Mouse (Mus musculus) urinary bladder, postnatal 4 days (tissue): ENCODE measurements around the gene Nek5.
"Not testable (repeated sequence)": the region's sequence is repeated elsewhere in the genome, so short reads cannot be mapped to it uniquely, and the experiment has no call there.

ENCODE experiments used
- DNase-seq, 2 experiments: peaks; one replicate each; pipeline ENCODE4 v3.0.0; 2021 to 2022; ENCODE audit warnings: low spot score in 2 of 2

The Nek5 gene

DNA sequence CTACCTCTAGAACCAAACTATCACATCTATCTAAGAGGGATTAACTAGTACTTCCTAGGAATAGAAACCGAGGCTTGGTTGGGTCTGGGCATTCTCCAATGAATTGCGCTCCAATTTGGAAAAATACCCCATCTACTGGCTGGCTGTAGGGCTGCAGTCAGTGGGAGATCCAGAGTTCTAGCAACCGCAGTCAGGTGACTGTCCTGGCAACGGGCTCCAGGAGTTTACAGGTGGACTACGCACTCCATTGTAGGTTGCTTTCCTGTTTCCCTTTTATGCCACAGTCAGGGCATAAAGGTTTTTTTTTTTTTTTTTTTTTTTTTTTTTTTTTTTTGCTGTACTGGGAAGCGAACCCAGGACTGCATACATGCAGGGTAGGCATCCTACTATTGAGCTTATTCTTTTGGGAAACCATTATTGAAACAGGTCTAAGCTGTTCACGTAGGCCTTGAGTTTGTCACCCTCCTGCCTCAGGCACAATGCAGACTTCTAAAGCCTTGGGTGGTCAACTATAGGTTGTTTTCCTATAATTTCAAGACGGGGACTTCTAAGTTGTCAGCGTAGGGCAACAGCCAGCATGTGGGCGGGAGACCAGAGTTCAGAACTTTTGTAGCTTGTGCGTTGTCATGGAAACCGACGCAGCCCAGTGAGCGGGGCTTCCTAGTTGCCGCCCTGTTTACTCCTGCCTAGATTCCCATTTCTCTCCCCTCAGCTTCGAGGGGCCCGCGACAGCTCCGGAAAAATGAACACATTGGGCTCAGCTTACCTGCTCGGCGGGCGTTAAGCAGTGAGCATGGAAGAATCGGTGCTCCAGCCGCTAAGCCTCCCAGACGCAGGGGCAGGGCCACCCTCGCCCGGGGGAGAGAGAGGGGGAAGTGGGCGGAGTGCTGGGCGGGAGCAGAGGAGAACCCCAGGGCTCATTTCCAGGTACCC is at the start of gene Nek5:
TSS of gene Nek5 (minus strand) at position 834 of the 933 bp plus-strand sequence.
- no peak for DNase-seq

DNA sequence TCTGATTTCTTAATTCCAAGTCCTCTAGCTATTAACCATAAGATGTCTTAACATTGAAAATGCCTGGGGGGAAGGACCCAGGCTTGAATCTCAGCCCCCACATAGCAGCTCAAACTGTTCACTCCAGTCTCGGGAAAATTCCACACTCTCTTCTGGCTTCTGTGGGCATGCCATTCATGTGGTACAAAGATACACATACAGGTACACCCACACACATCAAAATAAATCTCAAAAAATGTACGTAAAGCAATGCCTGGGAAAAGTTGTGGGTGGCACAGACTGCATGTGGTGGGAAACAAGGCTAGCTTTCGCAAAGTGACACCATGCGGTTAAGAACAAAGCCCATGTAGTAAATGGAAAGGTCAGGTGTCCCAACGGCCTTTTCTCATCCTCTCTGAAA is 44.3 kb upstream of the Nek5 start:
- peak in 1 of 2 experiments; percentile 16 for DNase-seq

DNA sequence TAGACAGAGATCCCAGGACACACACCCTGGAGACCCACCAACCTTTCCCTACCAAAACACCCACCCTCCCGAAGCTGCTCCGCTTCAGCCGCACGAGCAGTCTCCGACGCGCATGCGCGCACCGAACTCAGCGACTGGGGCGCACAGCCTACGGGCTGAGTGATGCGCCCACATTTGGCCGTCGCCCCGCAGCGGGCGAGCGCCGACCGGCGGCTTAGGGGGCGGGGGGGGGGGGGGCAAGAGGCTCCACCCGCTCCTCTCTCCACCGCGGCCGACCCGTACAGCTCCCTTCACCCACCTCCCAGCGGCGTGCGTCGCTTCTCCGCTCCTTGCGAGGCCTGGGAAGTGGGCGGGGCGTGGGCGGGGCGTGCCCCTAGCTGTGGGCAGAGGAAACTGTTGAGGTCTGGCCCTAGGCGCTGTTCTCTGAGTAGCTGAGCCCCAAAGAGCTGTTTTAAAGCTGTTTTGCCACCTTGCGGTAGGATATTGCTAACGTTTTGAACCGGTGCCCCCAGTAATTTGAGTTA is 41.3 kb upstream of the Nek5 start, which contains the start of gene Nek3:
TSS of gene Nek3 (minus strand) at position 356 of the 524 bp plus-strand sequence.
- DNase-seq: peak; percentile 79 to 86

DNA sequence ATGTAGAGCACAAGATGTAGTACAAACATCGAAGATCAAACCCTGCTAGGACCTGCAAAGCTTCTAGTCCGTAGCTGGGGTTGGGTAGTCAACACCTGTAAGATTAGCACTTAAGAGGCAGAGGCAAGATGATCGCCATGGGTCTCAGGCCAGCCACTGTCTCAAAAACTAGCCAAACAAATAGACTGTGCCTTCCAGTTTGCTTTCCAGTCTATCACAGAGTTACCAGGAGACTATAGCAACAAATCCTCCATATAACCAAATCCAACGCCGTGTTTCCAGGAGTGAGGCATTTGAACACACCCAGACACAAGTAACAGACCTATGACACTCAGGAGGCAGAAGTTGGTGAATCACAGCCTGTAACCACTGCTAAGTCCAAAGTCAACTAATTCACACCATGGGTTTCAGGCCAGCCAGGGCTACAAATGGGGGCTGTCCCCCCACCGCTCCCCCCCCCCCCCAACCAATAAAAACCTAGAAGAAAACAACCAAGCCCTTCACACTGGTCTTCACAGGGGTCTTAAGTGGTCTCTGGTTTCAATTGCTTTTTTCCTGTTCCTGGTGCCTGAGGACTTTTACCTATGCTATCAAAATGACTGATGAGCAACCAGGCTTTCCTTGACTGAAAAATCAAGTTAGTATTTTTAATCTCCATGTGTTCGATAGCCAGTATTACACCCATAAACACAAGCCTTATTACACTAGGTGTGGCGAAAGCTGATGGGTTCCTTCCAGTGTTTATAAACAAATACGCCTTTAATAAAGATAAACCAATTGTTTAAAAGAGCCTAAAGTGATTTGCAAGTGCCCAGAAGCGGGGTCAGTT is 40.6 kb upstream of the Nek5 start:
- DNase-seq: no peak

DNA sequence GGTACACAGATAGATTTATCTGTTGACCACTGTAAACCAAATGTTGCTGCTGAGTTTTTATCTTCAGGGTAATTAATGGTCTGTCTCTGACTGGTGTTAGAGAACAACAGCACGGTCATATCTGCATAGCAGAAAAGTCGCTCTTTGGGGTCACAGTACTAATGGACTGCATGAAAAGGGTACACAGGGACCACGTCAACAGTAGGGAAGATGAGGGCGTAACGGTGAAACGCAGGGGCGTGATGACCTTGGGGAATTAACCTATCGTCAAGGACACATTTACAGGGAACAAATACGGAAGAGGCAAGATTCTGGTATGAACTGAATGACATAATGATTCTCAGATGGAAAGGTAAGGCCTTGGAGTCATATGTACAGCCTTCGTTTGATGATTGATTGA is 39.6 kb upstream of the Nek5 start:
- DNase-seq: peak in 1 of 2 experiments; percentile 33

DNA sequence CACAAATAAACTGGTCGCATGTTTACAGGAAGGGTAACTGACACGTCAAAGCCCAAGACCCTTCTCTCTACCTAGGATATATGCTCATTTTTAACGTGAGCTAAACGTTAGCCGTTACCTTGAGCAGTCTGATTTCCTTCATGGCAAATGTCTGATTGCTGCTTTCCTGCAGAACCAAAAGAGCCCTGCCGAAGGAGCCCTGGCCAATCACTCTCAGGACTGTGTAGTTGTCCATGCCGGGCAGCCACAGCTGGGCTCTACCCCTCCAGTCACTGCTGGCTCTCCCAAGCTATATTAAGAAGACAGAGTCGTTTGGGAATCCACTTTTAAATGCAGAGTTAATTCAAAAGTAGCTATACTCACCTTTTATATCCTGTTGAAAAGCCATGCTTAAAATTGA is 37.4 kb upstream of the Nek5 start:
- peak in 1 of 2 experiments; percentile 16 for DNase-seq

DNA sequence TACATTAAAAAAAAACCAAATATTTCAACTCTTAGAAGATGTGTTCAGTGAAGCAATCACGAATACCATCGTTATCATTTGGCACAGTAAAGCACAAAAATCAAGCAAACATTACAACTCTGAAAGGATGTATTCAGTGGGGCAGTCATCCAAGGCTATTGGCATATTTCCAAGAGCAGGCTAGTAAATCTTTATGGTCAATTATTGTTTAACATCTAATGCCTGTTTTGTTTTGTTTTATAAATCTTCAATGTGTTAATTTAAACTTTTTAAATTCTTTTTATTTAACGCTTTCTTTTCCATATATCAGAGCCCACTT is 25.5 kb upstream of the Nek5 start:
- peak in 1 of 2 experiments; percentile 54 for DNase-seq

DNA sequence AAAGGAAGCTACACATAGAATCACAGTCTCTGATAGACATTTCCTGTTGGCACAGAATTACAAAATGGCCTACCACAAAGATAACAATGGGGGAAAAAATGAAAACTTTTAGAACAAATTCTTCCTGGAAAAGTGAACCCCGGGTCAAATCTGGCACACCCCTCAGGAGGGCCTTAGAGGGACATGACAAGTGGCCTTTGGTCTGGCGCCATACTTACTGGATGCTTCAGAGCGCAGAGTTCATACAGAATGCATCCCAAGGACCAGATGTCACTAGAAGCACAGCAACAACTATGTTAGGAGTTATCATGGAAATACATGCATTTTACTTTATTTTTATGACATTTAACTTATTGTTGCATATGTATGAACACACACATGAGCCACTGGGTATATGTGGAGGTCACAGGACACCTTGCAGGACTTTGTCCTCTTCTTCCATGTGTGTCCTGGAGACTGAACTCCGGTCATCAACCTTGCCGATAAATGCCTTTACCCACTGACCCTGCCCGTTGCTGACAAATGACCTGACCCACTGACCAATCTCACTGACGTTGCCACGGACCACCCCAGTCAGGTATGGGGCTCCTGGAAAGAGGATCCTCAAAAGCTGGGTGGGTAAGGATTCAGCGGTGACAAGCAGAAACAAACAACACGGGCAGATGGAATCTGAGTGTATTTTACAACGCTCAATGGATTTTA is 24.9 kb upstream of the Nek5 start:
- DNase-seq: peak in 1 of 2 experiments; percentile 32

DNA sequence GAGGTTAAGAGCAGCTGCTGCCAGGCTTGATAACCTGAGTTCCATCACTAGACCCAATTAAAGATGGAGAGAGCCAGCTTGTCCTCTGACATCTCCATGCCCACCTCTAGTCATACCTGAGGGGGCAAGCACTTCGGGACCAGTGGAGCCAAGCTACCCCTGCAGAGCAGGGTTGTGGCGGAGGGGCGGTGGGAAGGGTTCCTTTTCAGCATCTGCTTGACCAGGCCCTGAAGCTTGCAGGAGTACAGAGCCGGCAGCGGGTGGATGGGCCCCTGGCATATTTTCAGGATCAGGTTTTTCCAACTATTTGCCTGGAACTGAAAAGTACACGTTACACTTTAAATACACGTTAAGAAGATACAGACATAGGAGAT is 23.5 kb upstream of the Nek5 start:
- DNase-seq: peak in 1 of 2 experiments; percentile 47

DNA sequence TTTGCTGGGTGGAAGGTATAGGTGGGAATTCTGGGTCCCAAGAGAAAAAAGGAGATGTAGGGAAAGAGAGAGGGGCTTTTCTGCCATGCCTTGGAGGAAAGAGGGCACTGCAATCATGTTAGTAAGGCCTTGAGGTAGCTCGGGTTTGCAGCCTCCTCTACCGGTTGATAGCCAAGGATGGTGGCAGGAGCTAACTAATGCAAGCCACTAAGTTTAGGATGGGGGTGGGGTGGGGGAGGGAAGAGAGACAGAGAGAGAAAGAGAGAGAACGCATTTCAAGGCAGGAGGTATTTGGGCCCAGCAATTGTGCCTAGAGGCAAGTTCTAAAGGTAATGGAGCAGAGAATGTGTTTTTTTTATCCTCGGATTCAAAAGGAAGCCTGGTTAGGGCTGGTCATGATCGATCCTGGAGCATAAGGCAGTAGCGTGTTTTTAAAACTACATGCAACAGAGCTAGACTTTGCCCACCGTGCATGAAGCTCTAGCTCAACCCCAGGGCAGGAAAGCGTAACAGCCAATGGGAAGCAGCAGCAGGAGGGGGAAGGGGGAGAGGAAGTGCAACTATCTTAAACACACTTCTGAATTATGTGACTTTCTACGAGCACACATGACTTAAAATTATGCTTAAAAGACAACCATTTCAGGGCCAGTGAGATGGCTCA is 23.0 kb upstream of the Nek5 start:
- DNase-seq: peak in 1 of 2 experiments; percentile 35

DNA sequence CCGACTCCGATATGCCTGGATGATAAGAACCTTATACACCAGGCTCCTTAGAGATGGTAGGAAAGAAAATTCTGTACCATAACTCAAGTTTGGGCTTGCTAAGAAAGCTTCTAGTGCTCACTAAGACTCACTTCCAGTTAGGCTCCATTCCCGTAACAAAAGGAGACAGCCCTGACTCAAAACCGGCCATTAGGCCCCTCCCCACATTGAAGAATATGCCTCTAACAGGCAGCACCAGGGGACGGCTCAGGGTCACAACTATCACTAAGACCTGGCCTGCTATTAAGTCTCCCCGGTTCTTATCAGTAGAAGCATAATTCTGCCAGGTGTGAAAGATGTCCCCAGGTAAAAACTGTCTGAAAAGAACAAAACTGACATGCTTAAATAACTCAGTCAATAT is 21.0 kb upstream of the Nek5 start:
- DNase-seq: peak in 1 of 2 experiments; percentile 36

DNA sequence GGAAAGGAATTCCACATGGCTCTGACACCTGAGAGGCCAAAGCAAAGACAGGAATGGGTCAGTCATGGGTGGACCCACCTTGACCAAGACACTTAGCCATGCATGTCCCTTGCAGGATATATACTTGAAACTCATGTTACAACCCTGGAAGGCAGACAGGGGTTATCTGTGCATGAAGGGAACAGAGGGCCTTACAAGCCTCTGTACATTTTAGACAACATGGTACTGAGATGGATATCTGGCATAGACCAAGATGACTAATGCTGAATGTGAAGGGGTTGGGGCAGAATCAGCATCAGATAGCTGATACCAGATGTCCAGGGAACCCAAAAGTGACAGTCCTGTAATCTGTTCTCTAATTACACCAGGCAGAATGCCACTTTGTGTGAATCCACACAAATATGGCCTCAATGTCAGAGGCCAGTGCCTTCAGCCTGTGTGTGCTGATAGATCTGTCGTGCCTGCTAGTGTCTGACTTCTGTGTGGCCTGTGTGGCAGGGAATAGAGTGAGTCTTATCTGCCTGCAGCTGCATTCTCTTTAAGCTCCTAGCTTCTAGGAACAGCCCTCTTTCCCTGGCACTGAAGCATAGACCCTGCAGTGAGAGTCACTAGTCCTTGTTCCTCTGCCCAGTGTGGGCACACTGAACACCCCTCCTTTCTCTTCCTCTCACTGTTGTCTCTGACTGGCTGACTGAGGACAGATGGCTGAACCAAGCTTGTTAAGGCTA is 19.1 kb upstream of the Nek5 start:
- peak in 1 of 2 experiments; percentile 20 for DNase-seq

DNA sequence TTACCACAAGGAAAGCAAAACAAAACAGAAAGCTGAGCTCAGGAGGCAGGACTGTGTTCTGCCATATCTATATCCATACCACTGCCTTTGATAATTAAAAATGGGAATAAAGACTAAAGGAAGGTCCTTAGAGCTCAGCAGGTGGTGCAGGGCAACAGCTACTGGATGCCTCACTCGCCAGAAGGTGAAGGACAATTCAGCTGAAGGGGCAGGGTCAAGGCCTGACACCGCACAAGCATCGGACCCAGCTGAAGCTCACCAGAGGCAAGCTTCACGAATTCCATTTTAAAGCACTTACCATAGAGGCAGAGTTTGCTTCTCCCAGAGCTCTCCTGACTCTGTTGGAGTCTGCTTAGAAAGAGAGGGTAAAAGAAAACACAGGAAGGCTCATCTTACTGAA is 17.7 kb upstream of the Nek5 start:
- DNase-seq: peak in 1 of 2 experiments; percentile 26

DNA sequence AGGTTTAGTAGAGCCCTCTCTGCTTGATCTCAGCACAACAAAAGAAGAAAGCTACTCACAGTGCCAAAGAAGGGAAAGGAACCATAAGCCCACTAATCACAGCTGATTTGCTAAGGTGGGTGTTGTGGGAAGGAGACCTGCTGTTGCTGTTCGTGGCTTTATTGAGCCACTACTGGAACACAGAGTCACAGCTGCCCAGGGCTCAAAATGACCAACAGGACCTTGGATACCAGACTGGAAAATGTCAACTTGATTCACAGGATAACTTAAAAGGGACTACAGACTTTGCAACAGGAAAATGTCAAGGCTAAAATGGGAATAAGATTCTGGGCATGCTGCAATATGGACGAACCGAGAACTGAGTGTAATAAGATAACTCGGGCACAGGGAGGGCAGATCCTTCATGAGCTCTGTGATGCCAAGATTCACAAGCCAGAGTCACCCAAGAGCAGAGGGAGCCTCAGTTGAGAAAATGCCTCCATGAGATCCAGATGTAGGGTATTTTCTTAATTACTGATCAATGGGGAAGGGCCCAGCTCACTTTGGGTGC is 17.1 kb upstream of the Nek5 start:
- DNase-seq: peak in 1 of 2 experiments; percentile 30

DNA sequence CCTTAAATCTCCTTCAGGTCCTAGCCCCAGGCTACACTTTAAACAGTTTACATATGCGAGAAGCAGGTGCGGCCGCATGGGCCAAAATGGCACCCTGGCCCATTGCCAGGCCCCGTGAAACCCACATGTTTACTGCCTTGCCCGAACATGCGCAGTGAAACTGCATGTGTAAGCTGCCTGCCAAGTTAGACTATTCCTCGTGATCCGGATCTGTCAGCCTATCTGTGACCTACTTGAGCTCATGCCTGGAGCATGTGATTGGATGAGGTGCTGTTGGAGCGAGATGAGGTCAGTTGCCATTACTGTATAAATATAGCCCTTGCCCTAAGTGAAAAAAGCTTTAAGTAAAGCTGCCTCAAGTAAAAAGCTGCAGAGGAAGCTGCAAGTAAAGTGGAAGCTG is 11.6 kb upstream of the Nek5 start:
- not testable (repeated sequence) for DNase-seq

DNA sequence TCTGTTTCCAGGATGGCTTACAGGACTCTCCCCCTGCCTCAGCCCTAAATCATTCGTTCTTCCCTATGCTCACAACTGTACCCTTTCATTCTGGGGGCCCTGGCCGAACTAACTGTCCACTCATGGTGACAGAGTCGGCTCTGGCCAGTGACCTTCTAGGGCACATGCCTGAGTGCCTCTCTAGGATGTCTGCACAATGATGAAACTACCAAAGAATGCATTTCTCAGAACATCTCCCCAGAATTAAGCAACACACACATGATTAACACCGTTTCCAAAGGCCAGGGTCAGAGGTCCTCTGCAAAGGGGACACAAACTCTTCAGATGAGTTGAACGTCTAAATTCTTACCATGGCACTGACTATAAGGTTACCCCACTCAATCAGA is 9.9 kb upstream of the Nek5 start:
- no peak for DNase-seq

DNA sequence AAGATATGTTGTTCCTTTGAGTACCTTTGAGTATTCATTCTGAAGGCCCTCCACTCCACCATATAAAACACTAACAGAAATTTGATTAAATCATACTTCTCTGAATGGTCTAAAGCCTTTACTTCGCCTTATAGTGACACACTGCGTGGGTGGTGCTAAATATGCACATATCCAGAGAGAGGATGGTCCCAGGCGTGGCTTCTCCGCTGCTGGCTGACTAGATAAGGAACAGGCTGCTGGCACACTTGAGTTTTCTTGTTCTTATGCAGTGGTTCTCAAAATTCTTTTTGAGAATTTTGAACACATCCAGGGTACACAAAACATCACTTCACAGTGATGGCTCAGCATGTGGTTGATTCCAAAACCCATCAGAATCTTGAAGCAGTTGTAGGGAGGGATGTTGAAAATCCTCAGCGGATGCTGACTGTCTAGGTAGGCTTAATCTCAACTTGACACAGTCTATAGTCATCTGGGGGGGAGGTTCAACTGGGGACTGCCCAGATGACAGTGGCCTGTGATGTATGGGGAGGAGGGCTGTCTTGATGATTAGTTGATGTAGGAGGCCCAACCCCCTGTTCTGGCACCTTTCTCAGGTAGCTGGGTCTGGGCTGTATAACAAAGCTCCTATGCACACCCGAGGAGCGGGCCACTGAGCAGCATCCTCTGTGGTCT is 9.4 kb upstream of the Nek5 start:
- DNase-seq: no peak

DNA sequence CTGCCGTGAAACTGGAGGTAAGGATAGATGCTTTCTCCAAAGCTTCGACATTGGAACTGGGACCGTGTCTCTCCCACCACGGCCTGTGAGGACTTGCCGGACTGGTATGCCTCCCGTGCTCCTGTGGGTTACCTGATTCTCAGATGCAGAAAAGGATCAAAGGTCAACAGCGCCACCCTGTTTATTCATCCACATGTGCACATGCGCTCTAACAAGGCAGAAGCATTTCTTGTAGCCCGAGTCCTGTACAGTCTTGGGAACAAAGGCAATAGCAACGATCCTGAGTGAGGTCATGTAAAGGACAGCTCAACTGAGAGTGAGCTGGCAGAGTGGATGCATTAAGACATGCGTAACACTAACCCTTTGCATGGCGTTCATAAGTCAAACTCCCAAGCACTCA is 7.2 kb upstream of the Nek5 start:
- DNase-seq: no peak

DNA sequence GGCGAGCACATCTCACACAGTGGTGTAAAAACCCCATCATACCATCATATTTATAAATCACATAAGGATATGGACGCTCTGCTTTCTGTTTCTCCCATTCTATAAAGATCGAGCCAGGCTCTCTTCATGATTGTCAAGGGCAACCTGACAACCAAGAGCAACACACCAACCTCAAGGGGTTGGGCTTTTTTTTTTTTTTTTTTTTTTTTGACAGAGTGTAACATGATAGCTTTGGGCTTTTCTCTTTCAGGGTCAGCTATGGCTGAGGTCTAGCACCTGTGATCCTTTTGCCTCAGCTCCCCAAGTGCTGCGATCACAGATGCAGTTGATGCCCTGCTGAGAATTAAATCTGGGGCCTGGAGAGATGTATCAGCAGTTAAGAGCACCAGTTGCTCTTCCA is 17.8 kb downstream of the Nek5 start:
- DNase-seq: no peak

DNA sequence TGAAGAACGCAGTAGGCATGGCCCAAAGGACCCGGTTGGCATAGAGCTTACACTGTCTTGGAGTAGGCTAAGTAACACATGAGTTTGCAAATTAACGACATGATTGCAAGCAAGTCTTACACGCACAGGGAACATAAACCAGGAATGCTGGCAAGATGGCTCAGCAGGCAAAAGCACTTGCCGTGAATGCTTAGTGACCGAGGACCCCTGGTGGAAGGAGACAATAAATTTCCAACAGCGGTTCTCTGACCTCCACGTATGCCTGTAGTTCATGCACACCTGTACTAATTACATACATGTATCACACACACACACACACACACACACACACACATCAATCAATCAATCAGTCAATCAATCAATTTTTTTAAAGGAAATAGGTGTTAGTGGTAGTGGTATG is 33.3 kb downstream of the Nek5 start:
- no peak for DNase-seq
